Mouse (Mus musculus) stomach, embryonic 15.5 days (tissue): ENCODE data around the gene C1qtnf12. TPM values are rescaled to one million over a fixed set of nuclear protein-coding genes. Genes with fewer than 3 reads are reported as not detected.
A peak's percentile ranks its signal among the peaks of the same experiment; 100 is the strongest.

Experiments
- ATAC-seq: fragments of 200-750 bp; cut with Nextera tagmentation; 2 replicates; pipeline ENCODE4 v1.8.0; 2017; ENCODE audit warnings: low read depth, moderate number of reproducible peaks, moderate TSS enrichment; ENCODE audit not compliant: insufficient read depth, low FRiP score
- H3K27ac ChIP-seq: fragments of 300-500 bp; sonication (generic); 2 replicates; pipeline ENCODE4 v1.5.1; 2015; ENCODE audit warnings: mild to moderate bottlenecking, inconsistent platforms
- H3K27me3 ChIP-seq: fragments of 300-500 bp; sonication (generic); replicated peaks from 2 replicates; pipeline ENCODE4 v1.6.1; 2015; ENCODE audit warnings: inconsistent platforms
- H3K36me3 ChIP-seq: fragments of 300-500 bp; sonication (generic); 2 replicates; pipeline ENCODE4 v1.6.1; 2015; ENCODE audit warnings: inconsistent platforms
- H3K4me1 ChIP-seq: fragments of 300-500 bp; sonication (generic); 2 replicates; pipeline ENCODE4 v1.6.1; 2015; ENCODE audit warnings: inconsistent platforms
- H3K4me2 ChIP-seq: fragments of 300-500 bp; sonication (generic); 2 replicates; pipeline ENCODE4 v1.6.1; 2015; ENCODE audit warnings: mild to moderate bottlenecking, inconsistent platforms
- H3K4me3 ChIP-seq: fragments of 300-500 bp; sonication (generic); replicated peaks from 2 replicates; pipeline ENCODE4 v1.5.1; 2015; ENCODE audit warnings: inconsistent platforms
- H3K9ac ChIP-seq: fragments of 300-500 bp; sonication (generic); 2 replicates; pipeline ENCODE4 v1.6.1; 2015; ENCODE audit warnings: inconsistent platforms
- H3K9me3 ChIP-seq: fragments of 300-500 bp; sonication (generic); 2 replicates; pipeline ENCODE4 v1.6.1; 2016; ENCODE audit warnings: inconsistent platforms
- WGBS: fragments of 180-500 bp; shearing (Covaris S2); methylation state at CpG from one replicate; pipeline ENCODE4 v1.1.7; 2015; 5-methylcytosine and 5-hydroxymethylcytosine counted together
- polyA plus RNA-seq: library from polyadenylated mRNA; unstranded; fragments of >200 nt; fragmentation: Nextera tagmentation; extraction: Ambion mirVana; gene quantifications from 2 replicates; pipeline ENCODE4 v1.2.1, GENCODE M21; 2015

The C1qtnf12 gene
- polyA plus RNA-seq, 1 experiment from 2014 or later, result 49.1 TPM

DNA sequence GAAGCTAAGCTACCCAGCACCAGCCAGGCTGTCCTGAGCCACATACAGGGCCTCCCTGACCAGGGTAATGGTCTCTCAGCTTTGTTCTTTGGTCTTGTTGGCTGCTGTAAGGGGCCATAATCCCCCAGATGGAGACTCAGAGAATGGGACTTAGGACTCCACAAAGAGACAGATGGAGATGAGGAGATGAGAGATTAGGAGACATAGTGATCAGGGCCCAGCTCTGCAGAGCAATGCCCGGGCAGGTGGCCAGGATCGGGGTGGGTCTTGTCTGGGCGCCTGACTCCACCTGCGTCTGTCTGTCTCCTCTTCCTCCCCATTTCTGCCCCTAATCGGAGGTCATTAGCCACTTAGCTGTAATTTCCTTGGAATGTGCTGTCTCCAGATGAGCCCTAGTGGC is 8.2 kb downstream of the C1qtnf12 start:
- ATAC-seq, result no peak
- Histone ChIP-seq H3K36me3 (0 out of 2 replicates have a peak, but pooled peaks cover 10% of the 10 kb centered on the region), H3K9me3 (no peaks in the 10 kb centered on the region), H3K27me3 (no peaks in the 10 kb centered on the region), H3K4me1 (no peaks in the 10 kb centered on the region), H3K9ac (no peak overlapping the region), H3K27ac (no peak overlapping the region), H3K4me2 (no peak overlapping the region), H3K4me3 (no peak overlapping the region)
- 86% methylated on average over 5 of the region's 5 CpGs for WGBS

GRCm38 (mm10) chr4:155972651-155973050 is 10.5 kb downstream of the C1qtnf12 start:
- no peak overlapping the region for H3K4me3 ChIP-seq
- H3K27ac ChIP-seq, result no peak overlapping the region
- H3K9me3 ChIP-seq, result no peaks in the 10 kb centered on the region
- 76% methylated on average over 6 of the region's 6 CpGs for WGBS
- no peak overlapping the region for H3K9ac ChIP-seq
- no peaks in the 10 kb centered on the region for H3K36me3 ChIP-seq
- no peaks in the 10 kb centered on the region for H3K4me1 ChIP-seq
- no peaks in the 10 kb centered on the region for H3K27me3 ChIP-seq
- H3K4me2 ChIP-seq, result no peak overlapping the region
- ATAC-seq, result no peak

GRCm38 (mm10) chr4:155973239-155973638 is 11.1 kb downstream of the C1qtnf12 start:
- Histone ChIP-seq H3K4me1 (no peaks in the 10 kb centered on the region), H3K9ac (no peak overlapping the region), H3K4me3 (no peak overlapping the region), H3K9me3 (no peaks in the 10 kb centered on the region), H3K27me3 (no peaks in the 10 kb centered on the region), H3K36me3 (no peaks in the 10 kb centered on the region), H3K4me2 (no peak overlapping the region), H3K27ac (no peak overlapping the region)
- 80% methylated on average over 2 of the region's 2 CpGs for WGBS
- no peak for ATAC-seq

DNA sequence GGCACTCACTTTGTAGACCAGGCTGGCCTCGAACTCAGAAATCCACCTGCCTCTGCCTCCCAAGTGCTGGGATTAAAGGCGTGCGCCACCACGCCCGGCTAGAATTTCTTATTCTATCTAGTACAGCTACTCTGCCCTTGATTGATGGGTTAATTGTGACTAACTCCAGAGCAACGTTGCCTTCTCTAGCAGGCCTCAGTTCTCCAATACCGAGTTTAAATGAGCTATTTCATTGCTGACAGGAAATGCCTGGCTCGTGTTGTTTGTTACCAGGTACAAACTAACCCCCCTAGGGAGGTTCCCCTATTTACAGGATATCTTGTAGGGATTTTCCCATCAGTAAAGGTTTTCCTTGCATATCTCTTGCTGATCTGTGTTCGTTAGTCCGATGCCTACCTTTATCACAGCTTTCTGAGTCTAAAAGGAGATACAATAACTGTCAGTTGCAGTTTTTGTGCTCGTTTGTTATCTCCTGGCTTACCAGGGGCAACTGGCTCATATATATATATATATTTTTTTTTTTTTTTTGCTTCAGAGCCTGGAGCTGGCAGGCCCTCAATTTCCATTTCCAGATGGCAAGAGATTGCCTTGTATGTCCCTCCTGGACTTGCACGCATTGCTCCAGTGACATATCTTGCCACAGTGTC is 19.4 kb downstream of the C1qtnf12 start:
- WGBS, result 73% methylated on average over 12 of the region's 12 CpGs
- H3K27ac ChIP-seq, result no peak overlapping the region
- H3K9ac ChIP-seq, result no peak overlapping the region
- H3K36me3 ChIP-seq, result no peaks in the 10 kb centered on the region
- no peaks in the 10 kb centered on the region for H3K4me1 ChIP-seq
- H3K4me3 ChIP-seq, result no peak overlapping the region
- no peaks in the 10 kb centered on the region for H3K9me3 ChIP-seq
- ATAC-seq, result no peak
- H3K4me2 ChIP-seq, result no peak overlapping the region
- no peaks in the 10 kb centered on the region for H3K27me3 ChIP-seq

DNA sequence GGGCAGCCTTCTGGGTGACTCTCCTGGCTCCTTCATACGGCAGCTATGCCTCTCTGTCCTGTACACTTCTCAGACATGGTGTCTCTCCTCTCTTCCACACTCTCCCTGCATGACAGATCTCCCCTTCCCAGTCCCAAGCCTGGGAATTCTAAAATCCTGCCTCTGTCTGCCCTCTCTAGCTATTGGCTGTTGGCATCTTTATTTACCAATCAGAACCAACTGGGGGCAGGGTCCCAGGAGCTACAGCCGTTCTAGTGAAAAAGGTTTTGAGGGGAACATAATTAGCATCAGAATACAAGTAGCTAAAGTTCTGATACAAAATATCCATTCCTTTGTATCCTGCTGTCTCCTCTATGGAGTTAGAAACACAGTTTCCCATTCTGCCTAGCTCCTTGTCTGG is 21.7 kb downstream of the C1qtnf12 start:
- 24% methylated on average over 2 of the region's 2 CpGs for WGBS
- Histone ChIP-seq H3K27me3 (no peaks in the 10 kb centered on the region), H3K4me3 (no peak overlapping the region), H3K36me3 (no peaks in the 10 kb centered on the region), H3K4me1 (no peaks in the 10 kb centered on the region), H3K9me3 (no peaks in the 10 kb centered on the region), H3K9ac (no peak overlapping the region), H3K4me2 (no peak overlapping the region), H3K27ac (no peak overlapping the region)
- ATAC-seq, result no peak

- peak overlapping the region; percentile 97 for H3K27ac ChIP-seq
- peak overlapping the region; percentile 99 for H3K4me2 ChIP-seq
- no peak for ATAC-seq
These were observed 29.2 kb downstream of the C1qtnf12 start for GRCm38 (mm10) chr4:155991211-155991907.

DNA sequence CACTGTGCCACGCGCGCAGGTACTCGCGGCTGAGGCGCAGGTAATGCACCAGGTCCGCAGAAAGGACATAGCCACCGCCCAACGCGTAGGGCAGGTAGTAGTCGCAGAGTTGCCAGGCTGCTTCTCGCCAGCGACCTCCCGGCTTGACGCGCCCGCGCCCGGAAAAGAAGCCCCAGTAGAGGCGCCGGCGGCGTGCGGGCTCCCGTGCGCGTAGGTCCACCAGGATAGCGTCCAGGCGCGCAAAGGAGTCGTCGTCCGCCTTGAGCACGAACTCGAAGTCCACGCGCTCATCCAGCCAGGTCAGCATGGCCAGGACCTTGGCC is 29.8 kb downstream of the C1qtnf12 start:
- ATAC-seq, result no peak
- H3K4me1 ChIP-seq, result peaks cover 18% of the 10 kb centered on the region
- 24% methylated on average over 37 of the region's 37 CpGs for WGBS
- peaks cover 6% of the 10 kb centered on the region; the same call in 1 of the 2 replicates for H3K36me3 ChIP-seq
- H3K4me3 ChIP-seq, result peak overlapping the region; percentile 69
- H3K9me3 ChIP-seq, result no peaks in the 10 kb centered on the region
- H3K9ac ChIP-seq, result peak overlapping the region; percentile 74
- peak overlapping the region; percentile 97 for H3K27ac ChIP-seq
- peak overlapping the region; percentile 99 for H3K4me2 ChIP-seq
- no peaks in the 10 kb centered on the region for H3K27me3 ChIP-seq

More at GRCm38 (mm10) chr4:155991211-155991907, 29.2 kb downstream of the C1qtnf12 start:
- Histone ChIP-seq H3K9ac (peak overlapping the region; percentile 74; the same call in 1 of the 2 replicates), H3K4me3 (peak overlapping the region; percentile 69), H3K9me3 (no peaks in the 10 kb centered on the region), H3K36me3 (peaks cover 6% of the 10 kb centered on the region; the same call in 1 of the 2 replicates), H3K4me1 (peaks cover 18% of the 10 kb centered on the region), H3K27me3 (no peaks in the 10 kb centered on the region)
- WGBS, result 80% methylated on average over 22 of the region's 22 CpGs

GRCm38 (mm10) chr4:155992241-155992905 is 30.3 kb downstream of the C1qtnf12 start, which contains the start of the genes B3galt6 and Sdf4:
B3galt6 (minus strand) TSS chr4:155992649.
Sdf4 (plus strand) TSS chr4:155992872.
- Histone ChIP-seq H3K27ac (peak within 1 kb of the TSS; percentile 97), H3K9ac (peak within 1 kb of the TSS; percentile 74), H3K4me3 (peak within 1 kb of the TSS; percentile 69), H3K9me3 (no peaks in the 10 kb centered on the region), H3K27me3 (no peaks in the 10 kb centered on the region), H3K4me2 (peak within 1 kb of the TSS; percentile 99), H3K4me1 (peaks cover 18% of the 10 kb centered on the region), H3K36me3 (peaks cover 6% of the 10 kb centered on the region; the same call in 1 of the 2 replicates)
- WGBS, result under 1% methylated on average over 99 of the region's 99 CpGs
- ATAC-seq, result peak; percentile 83

DNA sequence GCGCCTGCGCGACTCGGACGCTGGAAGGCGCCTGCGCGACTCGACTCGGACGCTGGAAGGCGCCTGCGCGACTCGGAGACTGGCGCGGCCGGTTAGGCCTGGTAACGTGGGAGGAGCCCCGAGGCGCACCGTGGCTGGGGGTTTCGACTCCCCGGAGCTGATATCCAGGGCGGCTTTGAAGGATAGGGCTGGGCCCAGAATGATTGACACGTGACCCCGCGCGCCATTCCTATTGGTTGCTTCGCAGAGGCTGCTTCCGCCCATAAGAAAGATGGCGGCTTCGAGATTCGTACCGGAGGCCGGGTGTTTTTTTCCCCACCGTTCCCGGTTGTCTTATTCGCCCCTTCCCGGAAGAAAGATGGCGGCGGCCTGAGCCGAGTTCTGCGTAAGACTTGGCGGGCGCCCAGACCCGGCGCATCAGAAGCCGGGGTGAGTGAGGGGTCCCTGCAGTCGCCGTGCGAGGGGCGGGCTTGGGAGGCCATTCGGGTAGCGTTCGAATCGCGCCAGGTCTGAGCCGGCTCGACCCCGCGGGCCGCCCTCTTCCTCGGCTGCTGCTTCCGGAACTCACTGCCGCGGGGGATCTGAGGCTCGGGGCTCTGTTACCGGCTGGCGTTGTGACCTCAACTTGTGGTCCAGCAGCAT is 30.9 kb downstream of the C1qtnf12 start:
- H3K4me3 ChIP-seq, result peak overlapping the region; percentile 69
- no peaks in the 10 kb centered on the region for H3K27me3 ChIP-seq
- peaks cover 6% of the 10 kb centered on the region; the same call in 1 of the 2 replicates for H3K36me3 ChIP-seq
- no peaks in the 10 kb centered on the region for H3K9me3 ChIP-seq
- H3K4me1 ChIP-seq, result peaks cover 18% of the 10 kb centered on the region
- under 1% methylated on average over 70 of the region's 70 CpGs for WGBS
- peak; percentile 87 for ATAC-seq
- peak overlapping the region; percentile 65 for H3K4me2 ChIP-seq
- peak overlapping the region; percentile 67 for H3K9ac ChIP-seq
- peak overlapping the region; percentile 96 for H3K27ac ChIP-seq

DNA sequence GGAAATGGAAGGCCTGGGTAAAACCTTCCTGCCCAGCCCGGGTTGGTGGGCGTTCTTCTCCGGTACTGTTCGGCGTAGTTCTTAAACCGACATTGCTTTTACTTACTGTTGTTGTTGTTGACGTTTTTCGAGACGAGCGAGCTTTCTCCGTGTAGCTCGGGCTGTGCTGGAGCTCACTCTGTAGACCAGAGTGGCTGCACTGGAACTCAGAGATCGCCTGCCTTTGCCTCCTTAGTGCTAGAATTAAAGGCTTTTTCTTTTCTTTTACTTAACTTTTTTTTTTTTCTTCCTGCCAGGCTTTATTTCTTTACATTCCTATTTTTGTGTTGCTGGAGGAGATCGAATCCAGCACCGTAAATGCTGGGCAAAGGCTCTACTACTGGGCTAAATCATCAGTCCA is 31.5 kb downstream of the C1qtnf12 start:
- Histone ChIP-seq H3K4me3 (peak overlapping the region; percentile 69), H3K4me1 (peaks cover 18% of the 10 kb centered on the region), H3K27me3 (no peaks in the 10 kb centered on the region), H3K36me3 (peaks cover 6% of the 10 kb centered on the region; the same call in 1 of the 2 replicates), H3K27ac (peak overlapping the region; percentile 96), H3K9me3 (no peaks in the 10 kb centered on the region), H3K4me2 (peak overlapping the region; percentile 65), H3K9ac (peak overlapping the region; percentile 67)
- WGBS, result 4% methylated on average over 15 of the region's 15 CpGs
- ATAC-seq, result no peak

DNA sequence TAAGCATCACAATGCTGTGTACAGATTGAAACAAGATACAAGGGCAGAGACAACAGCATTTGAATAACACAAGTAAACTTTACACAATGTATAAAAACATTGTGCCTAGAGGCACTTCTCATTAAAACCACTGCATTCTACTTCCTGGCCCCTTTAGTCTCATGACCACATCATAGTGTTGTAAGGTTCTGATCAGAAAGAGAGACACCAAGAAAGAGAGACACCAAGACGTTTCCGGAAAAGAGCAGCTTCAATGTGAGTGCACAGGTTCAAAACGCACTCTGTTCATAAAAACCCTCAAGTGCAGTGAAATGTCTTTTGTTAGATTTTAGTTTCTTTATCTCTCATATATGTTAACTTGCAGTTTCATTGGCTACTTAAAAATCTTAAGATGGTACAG is 42.0 kb downstream of the C1qtnf12 start:
- no peak for ATAC-seq
- no peak overlapping the region for H3K4me2 ChIP-seq
- no peak overlapping the region for H3K9ac ChIP-seq
- no peak overlapping the region for H3K27ac ChIP-seq
- 92% methylated on average over 3 of the region's 3 CpGs for WGBS
- H3K4me1 ChIP-seq, result no peaks in the 10 kb centered on the region
- H3K9me3 ChIP-seq, result no peaks in the 10 kb centered on the region
- H3K27me3 ChIP-seq, result no peaks in the 10 kb centered on the region
- no peak overlapping the region for H3K4me3 ChIP-seq
- H3K36me3 ChIP-seq, result peaks cover 70% of the 10 kb centered on the region
